Mouse (Mus musculus) megakaryocyte, embryonic 14.5 days (primary cell): ENCODE data around the gene Ahnak. TPM values are rescaled to one million over a fixed set of nuclear protein-coding genes. Genes with fewer than 3 reads are reported as not detected.

ENCODE experiments used
- polyA plus RNA-seq: library from polyadenylated mRNA; stranded (reverse); fragments of >175 nt; gene quantifications from 2 replicates; pipeline ENCODE4 v1.2.3, GENCODE M21; 2012; ENCODE audit warnings: low replicate concordance; ENCODE audit not compliant: insufficient read depth

Ahnak gene
- polyA plus RNA-seq, 1 experiment, result 28.7 TPM

Other genes with a start within 250 kb of the Ahnak start
- 0.86 TPM in 1 of 2 replicates, not detected in the other for gene 1700092M07Rik, start 248.6 kb upstream of the Ahnak start, polyA plus RNA-seq
- gene Stx5a, start 247.9 kb upstream of the Ahnak start, polyA plus RNA-seq, result 18.8 and 39.1 TPM in 2 replicates
- 10.6 and 13.3 TPM in 2 replicates for gene Nxf1, start 232.2 kb upstream of the Ahnak start, polyA plus RNA-seq
- 53.5 and 407 TPM in 2 replicates for gene Tmem223, start 218.3 kb upstream of the Ahnak start, polyA plus RNA-seq
- gene Tmem179b, start 214.8 kb upstream of the Ahnak start, polyA plus RNA-seq, result 154 and 203 TPM in 2 replicates
- gene Taf6l, start 202.9 kb upstream of the Ahnak start, polyA plus RNA-seq, result 33.7 and 61.6 TPM in 2 replicates
- gene Polr2g, start 190.7 kb upstream of the Ahnak start, polyA plus RNA-seq, result 6.3 TPM in 1 of 2 replicates, not detected in the other
- 1.3 and 5.9 TPM in 2 replicates for gene Zbtb3, start 186.7 kb upstream of the Ahnak start, polyA plus RNA-seq
- gene Ttc9c, start 170.0 kb upstream of the Ahnak start, polyA plus RNA-seq, result 0.51 TPM in 1 of 2 replicates, not detected in the other
- gene Hnrnpul2, start 169.3 kb upstream of the Ahnak start, polyA plus RNA-seq, result 13.5 and 54.1 TPM in 2 replicates
- 44.9 and 148 TPM in 2 replicates for gene AC129217.1, start 159.5 kb upstream of the Ahnak start, polyA plus RNA-seq
- 124 and 182 TPM in 2 replicates for gene Bscl2, start 151.8 kb upstream of the Ahnak start, polyA plus RNA-seq
- gene Gng3, start 150.1 kb upstream of the Ahnak start, polyA plus RNA-seq, result not detected in 2 replicates
- gene Lrrn4cl, start 138.5 kb upstream of the Ahnak start, polyA plus RNA-seq, result 0.23 TPM in 1 of 2 replicates, not detected in the other
- gene Ubxn1, start 117.8 kb upstream of the Ahnak start, polyA plus RNA-seq, result 125 and 325 TPM in 2 replicates
- gene Uqcc3, start 108.4 kb upstream of the Ahnak start, polyA plus RNA-seq, result 6.2 and 84.6 TPM in 2 replicates
- 1.5 TPM in 1 of 2 replicates, not detected in the other for gene Lbhd1, start 105.6 kb upstream of the Ahnak start, polyA plus RNA-seq
- not detected in 2 replicates for gene Gm49403, start 105.4 kb upstream of the Ahnak start, polyA plus RNA-seq
- gene 1810009A15Rik, start 100.4 kb upstream of the Ahnak start, polyA plus RNA-seq, result 10.2 and 72.7 TPM in 2 replicates
- gene Gm49416, start 100.4 kb upstream of the Ahnak start, polyA plus RNA-seq, result 12.5 TPM in 1 of 2 replicates, not detected in the other
- 22.4 and 29.0 TPM in 2 replicates for gene Ints5, start 96.3 kb upstream of the Ahnak start, polyA plus RNA-seq
- 4.0 and 25.1 TPM in 2 replicates for gene Ganab, start 91.2 kb upstream of the Ahnak start, polyA plus RNA-seq
- 135 and 141 TPM in 2 replicates for gene B3gat3, start 68.9 kb upstream of the Ahnak start, polyA plus RNA-seq
- 4.2 and 8.2 TPM in 2 replicates for gene Rom1, start 59.9 kb upstream of the Ahnak start, polyA plus RNA-seq
- 31.6 and 32.2 TPM in 2 replicates for gene Eml3, start 59.7 kb upstream of the Ahnak start, polyA plus RNA-seq
- 5.1 and 27.3 TPM in 2 replicates for gene Mta2, start 47.4 kb upstream of the Ahnak start, polyA plus RNA-seq
- 25.5 and 37.3 TPM in 2 replicates for gene Tut1, start 35.4 kb upstream of the Ahnak start, polyA plus RNA-seq
- 36.7 and 78.5 TPM in 2 replicates for gene Eef1g, start 22.2 kb upstream of the Ahnak start, polyA plus RNA-seq
- not detected in 2 replicates for gene Scgb1a1, start 98.7 kb downstream of the Ahnak start, polyA plus RNA-seq
- 1.7 and 53.4 TPM in 2 replicates for gene Asrgl1, start 146.4 kb downstream of the Ahnak start, polyA plus RNA-seq